Mouse (Mus musculus) testis, adult 2 months (tissue): ENCODE measurements around the gene Adora2a.

ENCODE experiments used
- CTCF ChIP-seq: fragments of 200-500 bp; IDR thresholded peaks from 2 replicates; pipeline ENCODE4 v1.5.1; 2012; ENCODE audit warnings: low read depth, mild to moderate bottlenecking, inconsistent platforms, low read length, moderate library complexity; ENCODE audit not compliant: control insufficient read depth, insufficient read depth, insufficient replicate concordance
- POLR2A ChIP-seq: fragments of 200-500 bp; IDR thresholded peaks from 2 replicates; pipeline ENCODE4 v1.6.1; 2012; ENCODE audit warnings: low read depth, mild to moderate bottlenecking, inconsistent platforms, low read length, moderate library complexity; ENCODE audit not compliant: control insufficient read depth

- no peak for TF ChIP-seq CTCF
- no peak for TF ChIP-seq POLR2A
Measured at GRCm38 (mm10) chr10:75312361-75312760, 4.3 kb upstream of the Adora2a start.
